Mouse (Mus musculus): ENCODE data around the gene Kcnj10.

Gene Kcnj10

GRCm38 (mm10) chr1:172340729-172341321 lies at the start of gene Kcnj10:
Gene Kcnj10 (plus strand): TSS chr1:172341210.
- DNase-seq (ENCODE audit: low read depth) = no peak

- DNase-seq (ENCODE audit: low read depth) = no peak
Measured at GRCm38 (mm10) chr1:172292880-172293279, 48.1 kb upstream of the Kcnj10 start.

- no peak for DNase-seq (ENCODE audit: low read depth)
Measured at GRCm38 (mm10) chr1:172293449-172293848, 47.6 kb upstream of the Kcnj10 start.

- no peak for DNase-seq (ENCODE audit: low read depth)
Measured at GRCm38 (mm10) chr1:172295751-172296197, 45.2 kb upstream of the Kcnj10 start.

GRCm38 (mm10) chr1:172296816-172297510 lies 44.0 kb upstream of the Kcnj10 start:
- no peak for DNase-seq (ENCODE audit: low read depth)

GRCm38 (mm10) chr1:172297611-172298537 lies 43.1 kb upstream of the Kcnj10 start, which contains the start of gene Atp1a2:
Gene Atp1a2 (minus strand): TSS chr1:172298064.
- DNase-seq (ENCODE audit: low read depth) = no peak

GRCm38 (mm10) chr1:172299528-172299927 lies 41.5 kb upstream of the Kcnj10 start:
- DNase-seq (ENCODE audit: low read depth) = no peak

GRCm38 (mm10) chr1:172300247-172300646 lies 40.8 kb upstream of the Kcnj10 start:
- DNase-seq (ENCODE audit: low read depth) = no peak

- no peak for DNase-seq (ENCODE audit: low read depth)
Measured at GRCm38 (mm10) chr1:172301180-172301579, 39.8 kb upstream of the Kcnj10 start.

- DNase-seq (ENCODE audit: low read depth) = no peak
Measured at GRCm38 (mm10) chr1:172302311-172302710, 38.7 kb upstream of the Kcnj10 start.

- DNase-seq (ENCODE audit: low read depth) = no peak
Measured at GRCm38 (mm10) chr1:172302851-172303250, 38.2 kb upstream of the Kcnj10 start.

GRCm38 (mm10) chr1:172304443-172304842 lies 36.6 kb upstream of the Kcnj10 start:
- no peak for DNase-seq (ENCODE audit: low read depth)

GRCm38 (mm10) chr1:172305153-172305552 lies 35.9 kb upstream of the Kcnj10 start:
- no peak for DNase-seq (ENCODE audit: low read depth)

- no peak for DNase-seq (ENCODE audit: low read depth)
Measured at GRCm38 (mm10) chr1:172305635-172306034, 35.4 kb upstream of the Kcnj10 start.

- no peak for DNase-seq (ENCODE audit: low read depth)
Measured at GRCm38 (mm10) chr1:172306196-172306595, 34.8 kb upstream of the Kcnj10 start.

GRCm38 (mm10) chr1:172306885-172307284 lies 34.1 kb upstream of the Kcnj10 start:
- peak; percentile 18 for DNase-seq (ENCODE audit: low read depth)

- DNase-seq (ENCODE audit: low read depth) = peak; percentile 93
Measured at GRCm38 (mm10) chr1:172307936-172308335, 33.1 kb upstream of the Kcnj10 start.

- DNase-seq (ENCODE audit: low read depth) = peak; percentile 22
Measured at GRCm38 (mm10) chr1:172308409-172308808, 32.6 kb upstream of the Kcnj10 start.

GRCm38 (mm10) chr1:172309699-172310398 lies 31.2 kb upstream of the Kcnj10 start:
- DNase-seq (ENCODE audit: low read depth) = peak; percentile 86

GRCm38 (mm10) chr1:172311248-172311906 lies 29.6 kb upstream of the Kcnj10 start:
- DNase-seq (ENCODE audit: low read depth) = peak; percentile 56

Data from fibroblast of lung, adult 2 months (primary cell).